Mouse (Mus musculus): ENCODE measurements around the gene Kcnk3. TPM values are rescaled to one million over a fixed set of nuclear protein-coding genes. Genes with fewer than 3 reads are reported as not detected.

The Kcnk3 gene
- polyA plus RNA-seq, 1 experiment from 2014 or later, result 4.5 TPM

DNA sequence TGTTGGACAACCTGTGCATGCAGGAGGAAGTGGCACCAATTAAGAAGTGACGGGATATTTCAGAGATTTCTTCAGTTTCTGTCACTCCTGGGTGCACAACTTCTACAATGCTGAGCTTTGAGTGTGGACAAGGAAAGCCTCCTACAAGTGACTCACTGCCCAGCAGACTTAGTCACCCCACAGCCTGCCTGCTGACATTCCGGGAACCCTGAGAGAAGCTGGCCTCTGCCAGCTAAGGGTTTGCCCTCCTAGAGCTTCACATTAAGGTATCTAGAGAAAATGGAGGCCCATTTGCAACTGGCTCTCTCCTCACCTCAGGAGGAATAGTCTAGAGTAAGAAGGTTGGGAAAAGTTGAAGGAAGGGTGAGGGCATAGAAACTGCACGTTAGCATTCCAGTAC, 63.6 kb downstream of the Kcnk3 start:
- no peak for ATAC-seq (ENCODE audit: low FRiP score)
- 90% methylated on average over 3 of the region's 3 CpGs for WGBS
- Histone ChIP-seq H3K27me3 (no peaks in the 10 kb centered on the region), H3K9ac (no peak overlapping the region), H3K9me3 (no peaks in the 10 kb centered on the region), H3K27ac (no peak overlapping the region), H3K4me2 (no peak overlapping the region), H3K36me3 (peaks cover 33% of the 10 kb centered on the region), H3K4me3 (no peak overlapping the region), H3K4me1 (replicated peaks) (peaks cover 22% of the 10 kb centered on the region)

DNA sequence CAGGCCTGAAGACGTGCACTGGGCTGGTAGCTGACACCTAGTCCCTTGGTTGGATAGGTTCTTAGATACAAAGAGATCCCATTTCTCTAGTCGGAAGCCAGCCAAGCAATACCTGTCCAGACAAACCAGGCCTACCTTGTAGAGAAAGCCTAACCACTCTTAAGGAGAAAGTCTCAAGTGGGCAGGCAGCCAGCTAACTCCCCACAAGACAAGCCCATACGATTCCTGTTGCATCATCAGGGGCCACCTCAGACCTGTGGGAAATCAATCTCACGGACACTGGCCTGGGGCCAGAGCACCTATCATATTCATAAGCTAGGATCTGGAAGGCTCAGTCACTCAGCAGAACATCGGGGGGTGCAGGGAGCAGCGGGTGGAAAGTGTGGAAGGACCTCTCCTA, 65.3 kb downstream of the Kcnk3 start:
- H3K27ac ChIP-seq, result no peak overlapping the region
- no peak for ATAC-seq (ENCODE audit: low FRiP score)
- H3K4me2 ChIP-seq, result no peak overlapping the region
- H3K27me3 ChIP-seq, result no peaks in the 10 kb centered on the region
- H3K4me1 ChIP-seq (replicated peaks), result peaks cover 14% of the 10 kb centered on the region
- H3K9me3 ChIP-seq, result no peaks in the 10 kb centered on the region
- H3K36me3 ChIP-seq, result peaks cover 49% of the 10 kb centered on the region
- H3K9ac ChIP-seq, result no peak overlapping the region
- no peak overlapping the region for H3K4me3 ChIP-seq
- 94% methylated on average over 6 of the region's 6 CpGs for WGBS

DNA sequence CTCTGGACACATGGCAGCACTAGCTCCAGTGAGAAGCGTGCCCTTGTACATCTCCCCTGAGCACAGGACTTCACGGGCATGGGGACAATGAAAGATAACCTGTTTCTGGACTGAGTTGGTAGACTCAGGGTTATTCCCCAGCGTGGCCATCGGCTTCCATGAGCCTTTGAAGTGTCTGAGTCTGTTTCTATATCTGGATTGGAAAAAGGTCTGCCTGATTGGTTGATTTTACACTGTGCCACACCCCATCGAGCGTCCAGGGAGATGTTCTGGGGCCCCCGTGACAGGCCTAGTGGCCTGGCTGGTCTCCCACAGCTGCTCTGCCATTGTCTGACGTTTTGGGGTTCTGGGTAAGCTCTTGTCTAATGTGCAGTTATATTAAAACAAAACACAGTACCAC, 67.1 kb downstream of the Kcnk3 start:
- Histone ChIP-seq H3K9ac (0 out of 2 replicates have a peak overlapping the region, but pooled peaks have one; percentile 46), H3K27ac (no peak overlapping the region), H3K36me3 (peaks cover 57% of the 10 kb centered on the region), H3K9me3 (no peaks in the 10 kb centered on the region), H3K4me3 (no peak overlapping the region), H3K27me3 (no peaks in the 10 kb centered on the region), H3K4me1 (replicated peaks) (no peaks in the 10 kb centered on the region), H3K4me2 (no peak overlapping the region)
- WGBS, result 86% methylated on average over 8 of the region's 8 CpGs
- ATAC-seq (ENCODE audit: low FRiP score), result no peak

DNA sequence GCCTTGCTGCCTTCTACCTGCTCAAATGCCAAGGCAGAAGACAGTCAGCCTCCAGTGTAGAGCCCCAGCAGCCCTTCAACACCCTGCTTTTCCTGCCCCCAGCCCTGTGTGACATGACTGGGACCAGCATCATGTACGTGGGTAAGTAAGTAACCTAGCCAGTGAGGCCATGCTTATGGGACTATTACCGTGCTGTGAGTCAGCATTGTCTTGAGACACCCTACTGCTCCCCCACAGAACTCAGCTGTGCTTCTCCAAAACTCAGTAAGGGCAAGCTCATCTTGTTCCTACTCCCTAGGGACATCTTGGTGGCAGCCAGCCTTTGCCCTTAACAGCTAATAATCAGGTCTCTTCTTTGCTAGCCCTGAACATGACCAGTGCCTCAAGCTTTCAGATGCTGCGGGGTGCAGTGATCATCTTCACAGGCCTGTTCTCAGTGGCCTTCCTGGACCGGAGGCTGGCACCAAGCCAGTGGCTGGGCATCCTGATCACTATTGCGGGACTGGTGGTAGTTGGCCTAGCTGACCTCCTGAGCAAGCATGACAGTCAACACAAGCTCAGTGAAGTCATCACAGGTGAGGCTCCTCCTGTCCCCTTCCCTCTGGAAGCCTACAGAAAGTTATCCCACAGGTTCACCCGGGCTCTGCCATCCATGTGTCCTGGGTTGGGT, 67.7 kb downstream of the Kcnk3 start:
- peaks cover 57% of the 10 kb centered on the region for H3K36me3 ChIP-seq
- no peak for ATAC-seq (ENCODE audit: low FRiP score)
- 93% methylated on average over 6 of the region's 6 CpGs for WGBS

DNA sequence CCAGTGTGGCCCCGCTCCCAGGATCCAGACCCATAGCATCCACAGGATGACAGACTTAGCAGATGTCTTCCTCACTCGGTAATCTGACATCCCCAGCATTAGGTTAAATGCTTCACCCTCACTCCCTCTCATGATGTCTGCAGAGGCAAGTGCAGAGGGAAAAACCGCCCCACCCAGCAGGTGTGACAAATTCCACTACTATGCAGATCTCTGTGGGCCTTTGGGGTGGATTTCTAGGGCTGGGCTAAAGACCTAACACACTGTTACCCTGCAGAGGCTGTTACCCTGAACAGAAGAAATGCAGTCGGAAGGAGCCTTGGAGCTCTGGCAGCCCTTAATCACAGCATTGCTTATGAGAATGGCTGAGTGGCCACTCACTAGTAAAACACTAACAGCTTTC, 71.1 kb downstream of the Kcnk3 start:
- H3K4me1 ChIP-seq (replicated peaks), result no peaks in the 10 kb centered on the region
- no peaks in the 10 kb centered on the region for H3K9me3 ChIP-seq
- no peak for ATAC-seq (ENCODE audit: low FRiP score)
- no peak overlapping the region for H3K4me2 ChIP-seq
- no peaks in the 10 kb centered on the region for H3K27me3 ChIP-seq
- WGBS, result 91% methylated on average over 4 of the region's 4 CpGs
- H3K27ac ChIP-seq, result no peak overlapping the region
- no peak overlapping the region for H3K9ac ChIP-seq
- H3K36me3 ChIP-seq, result peaks cover 46% of the 10 kb centered on the region
- H3K4me3 ChIP-seq, result no peak overlapping the region

More for the DNA sequence above, 67.7 kb downstream of the Kcnk3 start:
- Histone ChIP-seq H3K9me3 (no peaks in the 10 kb centered on the region), H3K27ac (no peak overlapping the region), H3K4me3 (no peak overlapping the region), H3K4me2 (no peak overlapping the region), H3K27me3 (no peaks in the 10 kb centered on the region), H3K4me1 (replicated peaks) (no peaks in the 10 kb centered on the region), H3K9ac (no peak overlapping the region)

DNA sequence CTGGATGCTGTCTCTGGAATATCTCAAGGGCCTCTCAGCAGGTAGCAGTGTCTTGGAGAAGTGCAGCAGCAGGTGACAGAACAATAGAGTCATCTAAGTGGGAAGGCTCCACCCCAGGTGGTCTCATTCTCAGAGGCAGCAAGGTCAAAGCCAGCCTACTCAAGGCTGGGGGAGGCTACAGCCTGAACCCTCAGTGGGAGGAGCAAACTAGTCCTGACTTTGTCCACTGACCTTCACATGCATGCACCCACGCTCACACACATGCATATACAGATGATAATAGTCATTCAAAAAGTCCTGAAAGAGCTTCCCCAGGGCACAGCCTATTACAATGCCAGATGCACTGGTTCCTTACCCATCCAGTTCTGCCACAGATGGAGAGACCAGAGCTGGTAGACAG, 72.3 kb downstream of the Kcnk3 start:
- no peak for ATAC-seq (ENCODE audit: low FRiP score)
- H3K9ac ChIP-seq, result no peak overlapping the region
- no peaks in the 10 kb centered on the region for H3K9me3 ChIP-seq
- H3K4me2 ChIP-seq, result no peak overlapping the region
- H3K27me3 ChIP-seq, result no peaks in the 10 kb centered on the region
- H3K4me1 ChIP-seq (replicated peaks), result no peaks in the 10 kb centered on the region
- H3K36me3 ChIP-seq, result peaks cover 38% of the 10 kb centered on the region
- no peak overlapping the region for H3K27ac ChIP-seq
- 88% methylated on average over 1 of the region's 1 CpGs for WGBS
- H3K4me3 ChIP-seq, result no peak overlapping the region

DNA sequence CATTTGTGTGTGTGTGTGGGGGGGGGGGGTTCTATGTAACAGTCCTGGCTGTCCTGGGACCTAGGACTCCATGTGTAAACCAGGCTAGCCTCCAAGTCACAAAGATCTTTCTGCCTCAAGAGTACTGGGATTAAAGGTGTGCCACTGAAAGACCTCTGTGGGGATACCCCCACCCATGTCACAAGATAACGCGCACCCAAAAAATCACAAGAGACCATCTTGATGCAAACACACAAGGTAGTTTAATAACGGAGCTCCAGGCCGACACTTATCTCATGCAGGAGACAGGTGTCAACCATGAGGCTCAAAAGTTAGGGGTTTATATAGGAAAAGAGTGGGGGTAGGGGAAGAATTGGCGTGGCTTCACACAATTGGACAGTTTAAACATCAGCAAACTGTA, 72.8 kb downstream of the Kcnk3 start:
- H3K4me3 ChIP-seq, result no peak overlapping the region
- WGBS, result 95% methylated on average over 5 of the region's 5 CpGs
- no peak overlapping the region for H3K9ac ChIP-seq
- no peak overlapping the region for H3K4me2 ChIP-seq
- no peaks in the 10 kb centered on the region for H3K27me3 ChIP-seq
- H3K36me3 ChIP-seq, result peaks cover 32% of the 10 kb centered on the region
- no peaks in the 10 kb centered on the region for H3K9me3 ChIP-seq
- ATAC-seq (ENCODE audit: low FRiP score), result no peak
- no peaks in the 10 kb centered on the region for H3K4me1 ChIP-seq (replicated peaks)
- H3K27ac ChIP-seq, result no peak overlapping the region

DNA sequence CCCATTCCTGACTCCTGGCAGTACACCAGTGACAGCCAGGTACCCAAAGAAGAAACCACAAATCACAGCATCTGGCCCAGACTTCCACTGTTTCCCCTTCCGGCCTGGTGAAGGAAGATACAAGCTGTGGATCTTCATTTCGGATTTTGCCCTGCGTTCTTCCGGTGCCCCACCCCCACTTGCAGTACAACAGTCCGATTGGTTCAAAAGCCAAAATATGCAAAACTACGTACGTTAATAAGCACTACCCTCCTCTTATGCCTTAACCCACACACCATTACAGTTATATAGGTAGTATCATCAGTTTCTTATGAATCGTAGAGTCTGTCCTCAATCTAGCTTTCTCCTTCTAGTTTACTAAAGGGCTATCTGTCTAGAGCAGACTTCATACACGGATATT, 77.4 kb downstream of the Kcnk3 start:
- H3K36me3 ChIP-seq, result no peaks in the 10 kb centered on the region
- no peak overlapping the region for H3K27ac ChIP-seq
- 94% methylated on average over 9 of the region's 9 CpGs for WGBS
- H3K27me3 ChIP-seq, result no peaks in the 10 kb centered on the region
- no peak for ATAC-seq (ENCODE audit: low FRiP score)
- H3K4me2 ChIP-seq, result no peak overlapping the region
- no peaks in the 10 kb centered on the region for H3K9me3 ChIP-seq
- H3K4me3 ChIP-seq, result no peak overlapping the region
- no peak overlapping the region for H3K9ac ChIP-seq
- H3K4me1 ChIP-seq (replicated peaks), result peaks cover 22% of the 10 kb centered on the region

DNA sequence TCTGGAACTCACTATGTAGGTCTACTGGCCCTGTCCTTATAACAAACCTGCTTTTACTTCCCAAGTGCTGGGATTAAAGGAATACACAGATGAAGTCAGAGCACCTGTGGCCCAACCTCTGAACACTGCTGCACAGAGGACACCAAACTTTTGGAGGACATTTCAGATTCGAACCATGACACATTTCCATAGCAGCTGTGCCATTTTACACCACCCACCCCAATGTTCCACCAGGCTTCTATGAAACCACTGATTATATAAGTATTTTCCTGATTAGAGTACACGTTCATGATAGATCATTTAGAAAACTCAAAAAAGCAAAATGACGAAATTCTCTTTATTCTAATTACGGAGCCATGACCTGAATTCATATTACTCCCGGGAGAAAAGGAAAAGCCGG, 78.0 kb downstream of the Kcnk3 start:
- no peaks in the 10 kb centered on the region for H3K9me3 ChIP-seq
- peak overlapping the region; percentile 83 for H3K4me3 ChIP-seq
- H3K27me3 ChIP-seq, result no peaks in the 10 kb centered on the region
- ATAC-seq (ENCODE audit: low FRiP score), result no peak
- WGBS, result 66% methylated on average over 6 of the region's 6 CpGs
- no peaks in the 10 kb centered on the region for H3K36me3 ChIP-seq
- H3K9ac ChIP-seq, result peak overlapping the region; percentile 73
- peak overlapping the region; percentile 79 for H3K27ac ChIP-seq
- peak overlapping the region; percentile 91 for H3K4me2 ChIP-seq
- peaks cover 22% of the 10 kb centered on the region for H3K4me1 ChIP-seq (replicated peaks)

DNA sequence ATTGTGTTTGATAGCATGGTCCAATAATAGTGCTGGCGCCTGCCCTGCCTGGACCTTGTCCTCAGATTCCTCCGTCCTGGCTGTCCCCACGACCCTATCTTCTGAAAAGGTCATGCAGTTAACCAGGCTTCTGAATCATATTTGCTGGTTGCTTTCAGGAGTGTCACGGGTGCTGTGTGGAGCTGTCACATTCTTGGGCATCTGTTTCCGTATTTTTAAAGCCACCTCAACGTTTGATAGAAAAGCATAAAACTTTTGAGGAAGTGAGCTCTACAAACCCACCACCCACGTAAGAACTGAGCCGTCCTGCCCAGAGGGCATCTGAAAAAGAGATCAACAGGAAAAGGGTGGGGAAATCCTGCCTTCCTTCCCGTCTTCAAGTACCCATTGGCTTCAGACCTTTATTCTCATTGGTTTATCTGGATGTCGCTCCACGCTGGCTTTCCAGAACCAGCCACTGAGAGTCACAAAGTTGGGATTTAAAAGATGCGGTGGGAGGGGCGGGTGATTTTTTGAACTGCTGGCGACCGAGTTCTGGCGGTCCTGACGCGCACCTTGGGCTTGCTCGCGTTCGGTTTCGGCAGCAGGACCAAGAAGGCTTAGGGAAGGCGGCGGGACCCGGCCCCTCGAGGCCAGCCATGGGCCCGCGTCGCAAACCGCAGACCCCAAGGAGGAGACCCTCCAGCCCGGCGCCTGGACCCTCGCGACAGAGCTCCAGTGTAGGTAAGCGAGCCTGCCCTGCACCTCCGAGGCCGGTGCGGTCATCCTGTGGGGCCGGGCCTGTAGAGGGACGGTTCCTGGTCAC, 78.6 kb downstream of the Kcnk3 start, which contains the start of gene Cenpa:
TSS of gene Cenpa (plus strand) at position 387 of the 805 bp plus-strand sequence.
- peaks cover 22% of the 10 kb centered on the region for H3K4me1 ChIP-seq (replicated peaks)
- peak; percentile 96 for ATAC-seq (ENCODE audit: low FRiP score)
- H3K4me2 ChIP-seq, result peak within 1 kb of the TSS; percentile 91
- no peaks in the 10 kb centered on the region for H3K27me3 ChIP-seq
- H3K27ac ChIP-seq, result peak within 1 kb of the TSS; percentile 79
- no peaks in the 10 kb centered on the region for H3K9me3 ChIP-seq
- peak within 1 kb of the TSS; percentile 83 for H3K4me3 ChIP-seq
- no peaks in the 10 kb centered on the region for H3K36me3 ChIP-seq
- under 1% methylated on average over 40 of the region's 40 CpGs for WGBS
- H3K9ac ChIP-seq, result peak within 1 kb of the TSS; percentile 79

DNA sequence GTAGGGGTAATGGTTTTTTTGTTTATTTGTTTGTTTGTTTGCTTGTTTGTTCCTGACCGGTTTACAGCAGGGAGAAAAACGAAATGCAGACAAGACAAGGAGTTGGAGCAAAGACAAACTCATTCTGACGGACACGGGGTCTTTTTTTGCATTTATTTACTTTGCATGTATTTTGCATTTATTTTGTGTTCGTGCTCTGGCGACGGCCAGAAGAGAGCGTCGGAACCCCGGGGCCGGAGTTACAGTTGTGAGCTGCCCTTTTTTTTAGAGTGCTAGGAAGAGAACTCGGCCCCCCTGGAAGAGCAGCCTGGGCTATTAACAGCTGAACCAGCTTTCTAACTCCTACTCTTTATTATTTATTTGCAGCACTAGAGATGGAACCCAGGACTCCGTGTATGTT, 79.2 kb downstream of the Kcnk3 start:
- no peaks in the 10 kb centered on the region for H3K36me3 ChIP-seq
- under 1% methylated on average over 13 of the region's 13 CpGs for WGBS

DNA sequence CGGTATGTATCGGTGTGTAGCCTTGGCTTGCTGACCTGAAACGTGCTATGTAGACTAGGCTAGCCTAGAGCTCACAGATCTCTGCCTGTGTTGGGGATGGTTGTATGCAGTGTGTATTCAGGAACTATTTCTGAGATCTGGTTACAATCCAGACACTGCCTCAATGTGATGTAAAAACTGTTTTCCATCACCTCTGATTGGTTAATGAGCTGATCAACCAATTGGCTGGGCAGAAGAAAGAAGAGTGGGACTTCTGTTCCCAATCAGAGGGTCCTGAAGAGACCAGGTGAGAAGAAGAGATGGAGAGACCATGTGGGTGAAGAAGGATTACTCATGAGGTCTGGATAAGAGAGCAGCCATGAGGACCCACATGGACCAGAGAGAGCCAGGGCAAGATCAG, 79.7 kb downstream of the Kcnk3 start:
- H3K4me3 ChIP-seq, result peak overlapping the region; percentile 83
- WGBS, result 7% methylated on average over 3 of the region's 3 CpGs

More for the DNA sequence above, 79.2 kb downstream of the Kcnk3 start:
- H3K9me3 ChIP-seq, result no peaks in the 10 kb centered on the region
- peak overlapping the region; percentile 83 for H3K4me3 ChIP-seq
- no peak overlapping the region for H3K27ac ChIP-seq
- peak overlapping the region; percentile 79 for H3K9ac ChIP-seq
- ATAC-seq (ENCODE audit: low FRiP score), result no peak
- peak overlapping the region; percentile 91 for H3K4me2 ChIP-seq
- H3K27me3 ChIP-seq, result no peaks in the 10 kb centered on the region
- peaks cover 22% of the 10 kb centered on the region for H3K4me1 ChIP-seq (replicated peaks)

More for the DNA sequence above, 79.7 kb downstream of the Kcnk3 start:
- Histone ChIP-seq H3K27ac (no peak overlapping the region), H3K4me1 (replicated peaks) (peaks cover 22% of the 10 kb centered on the region), H3K27me3 (no peaks in the 10 kb centered on the region), H3K4me2 (peak overlapping the region; percentile 91), H3K9ac (peak overlapping the region; percentile 79), H3K9me3 (no peaks in the 10 kb centered on the region), H3K36me3 (no peaks in the 10 kb centered on the region)
- no peak for ATAC-seq (ENCODE audit: low FRiP score)

Data from hindbrain, embryonic 13.5 days (tissue).